Mouse (Mus musculus) left cerebral cortex, adult 2 months (tissue): ENCODE results near the gene Vps13d. TPM values are rescaled to one million over a fixed set of nuclear protein-coding genes. Genes with fewer than 3 reads are reported as not detected.

Experiments
- DNase-seq, 2 experiments: peaks; one replicate each; pipeline ENCODE4 v3.0.0; 2021 to 2022; ENCODE audit warnings: low spot score in 2 of 2, mixed read lengths in 1 of 2; ENCODE audit errors: extremely low spot score in 1 of 2
- H3K27ac ChIP-seq: fragments of 200-600 bp; 2 replicates; pipeline ENCODE4 v1.8.1; 2022
- H3K4me3 ChIP-seq: fragments of 200-600 bp; 2 replicates; pipeline ENCODE4 v1.8.1; 2022
- CTCF ChIP-seq: fragments of 200-600 bp; IDR thresholded peaks from 2 replicates; pipeline ENCODE4 v1.8.1; 2022; ENCODE audit warnings: antibody characterized with exemption, mild to moderate bottlenecking, moderate library complexity
- intact Hi-C: fragments of 180-260 bp; cut with DNase I; formaldehyde crosslinking; loops from one replicate; pipeline ENCODE4 v1.15.1; 2025
- total RNA-seq, 2 experiments: library from RNA; stranded (reverse); gene quantifications; 2 replicates each; pipeline ENCODE4 v1.2.3; 2021

Vps13d gene
- total RNA-seq, 2 experiments from 2014 or later = 63.2 to 64.4 TPM

GRCm38 (mm10) chr4:145101823-145102718 is 92.7 kb downstream of the Vps13d start:
- intact Hi-C loops = loop anchor here (5.0 kb wide), 1 partner anchor 210 kb away; the partner anchor contains the start of gene Dhrs3
- H3K4me3 ChIP-seq = no peak overlapping the region
- DNase-seq = no peak
- H3K27ac ChIP-seq = no peak overlapping the region
- no peak for TF ChIP-seq CTCF

GRCm38 (mm10) chr4:145099853-145100252 is 95.0 kb downstream of the Vps13d start:
- intact Hi-C loops = loop anchor here (5.0 kb wide), 1 partner anchor 208 kb away; the partner anchor contains the start of gene Dhrs3
- TF ChIP-seq CTCF = no peak
- DNase-seq = no peak

GRCm38 (mm10) chr4:145099344-145099743 is 95.5 kb downstream of the Vps13d start:
- TF ChIP-seq CTCF = no peak
- no peak for DNase-seq
- H3K4me3 ChIP-seq = no peak overlapping the region
- H3K27ac ChIP-seq = no peak overlapping the region
- intact Hi-C loops = no loop called here

More at GRCm38 (mm10) chr4:145099853-145100252, 95.0 kb downstream of the Vps13d start:
- Histone ChIP-seq H3K27ac (no peak overlapping the region), H3K4me3 (no peak overlapping the region)

GRCm38 (mm10) chr4:145097974-145098373 is 96.8 kb downstream of the Vps13d start:
- Histone ChIP-seq H3K4me3 (no peak overlapping the region), H3K27ac (no peak overlapping the region)
- DNase-seq = no peak
- no peak for TF ChIP-seq CTCF
- intact Hi-C loops = loop anchor here (2.0 kb wide), 1 partner anchor 27 kb away; no protein-coding TSS in a partner anchor

GRCm38 (mm10) chr4:145096481-145097039 is 98.2 kb downstream of the Vps13d start:
- no peak for TF ChIP-seq CTCF
- peak overlapping the region; percentile 66 for H3K27ac ChIP-seq
- intact Hi-C loops = loop anchor here (2.0 kb wide), 1 partner anchor 28 kb away; no protein-coding TSS in a partner anchor
- DNase-seq = no peak
- H3K4me3 ChIP-seq = no peak overlapping the region

GRCm38 (mm10) chr4:145086509-145086908 is 108.3 kb downstream of the Vps13d start:
- no peak for DNase-seq
- Histone ChIP-seq H3K4me3 (no peak overlapping the region), H3K27ac (no peak overlapping the region)
- TF ChIP-seq CTCF = no peak
- intact Hi-C loops = no loop called here

- TF ChIP-seq CTCF = no peak
- intact Hi-C loops = no loop called here
- no peak overlapping the region for H3K27ac ChIP-seq
- DNase-seq = no peak
- H3K4me3 ChIP-seq = no peak overlapping the region
These were observed 115.5 kb downstream of the Vps13d start for GRCm38 (mm10) chr4:145079324-145079723.

- intact Hi-C loops = no loop called here
- no peak for TF ChIP-seq CTCF
- no peak overlapping the region for H3K27ac ChIP-seq
- no peak overlapping the region for H3K4me3 ChIP-seq
- DNase-seq = no peak
These were observed 120.5 kb downstream of the Vps13d start for GRCm38 (mm10) chr4:145074276-145074675.

GRCm38 (mm10) chr4:145073728-145074127 is 121.1 kb downstream of the Vps13d start:
- no peak for TF ChIP-seq CTCF
- H3K27ac ChIP-seq = no peak overlapping the region
- no peak for DNase-seq
- intact Hi-C loops = no loop called here
- H3K4me3 ChIP-seq = no peak overlapping the region

GRCm38 (mm10) chr4:145071942-145072341 is 122.9 kb downstream of the Vps13d start:
- no peak overlapping the region for H3K4me3 ChIP-seq
- TF ChIP-seq CTCF = no peak
- no peak overlapping the region for H3K27ac ChIP-seq
- intact Hi-C loops = no loop called here
- no peak for DNase-seq

GRCm38 (mm10) chr4:145067019-145067680 is 127.7 kb downstream of the Vps13d start:
- no peak overlapping the region for H3K27ac ChIP-seq
- no peak for TF ChIP-seq CTCF
- no peak overlapping the region for H3K4me3 ChIP-seq
- intact Hi-C loops = no loop called here
- no peak for DNase-seq
